Mouse (Mus musculus) gastrocnemius, adult 18-20 months (tissue): Measurements from ENCODE around the gene Dnah5. TPM values are rescaled to one million over a fixed set of nuclear protein-coding genes. Genes with fewer than 3 reads are reported as not detected.
"Not testable (repeated sequence)": the region's sequence is repeated elsewhere in the genome, so short reads cannot be mapped to it uniquely, and the experiment has no call there.

Source experiments
- DNase-seq: peaks from one replicate; pipeline ENCODE4 v3.0.0; 2021; ENCODE audit warnings: low spot score
- total RNA-seq, 2 experiments: library from RNA; stranded (reverse); gene quantifications; 2 replicates each; pipeline ENCODE4 v1.2.3; 2021

Dnah5 gene
- total RNA-seq, 2 experiments from 2014 or later, result 0.02 TPM; not detected in 1

DNA sequence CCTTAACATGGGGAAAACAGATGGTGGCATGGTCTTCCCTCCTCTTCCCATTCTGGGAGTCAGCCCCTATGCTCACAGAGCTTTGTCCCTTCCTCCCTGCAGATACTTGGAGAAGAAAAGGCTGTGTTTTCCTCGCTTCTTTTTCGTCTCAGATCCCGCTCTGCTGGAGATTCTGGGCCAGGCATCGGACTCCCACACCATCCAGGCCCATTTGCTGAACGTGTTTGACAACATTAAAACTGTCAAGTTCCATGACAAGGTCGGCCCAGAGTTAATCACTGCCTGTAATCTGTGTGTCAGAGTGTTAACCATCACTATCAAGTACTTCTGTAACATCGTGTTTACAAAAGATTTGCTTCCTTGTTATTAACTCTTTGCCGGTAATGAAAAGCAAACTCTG, 103.6 kb downstream of the Dnah5 start:
- DNase-seq, result no peak

- DNase-seq, result no peak
Observed at GRCm38 (mm10) chr15:28307884-28308283, 104.3 kb downstream of the Dnah5 start.

GRCm38 (mm10) chr15:28310516-28310915, 107.0 kb downstream of the Dnah5 start:
- no peak for DNase-seq

GRCm38 (mm10) chr15:28313451-28313850, 109.9 kb downstream of the Dnah5 start:
- DNase-seq, result no peak

GRCm38 (mm10) chr15:28315812-28316528, 112.4 kb downstream of the Dnah5 start:
- no peak for DNase-seq

GRCm38 (mm10) chr15:28322533-28322932, 119.0 kb downstream of the Dnah5 start:
- DNase-seq, result no peak

DNA sequence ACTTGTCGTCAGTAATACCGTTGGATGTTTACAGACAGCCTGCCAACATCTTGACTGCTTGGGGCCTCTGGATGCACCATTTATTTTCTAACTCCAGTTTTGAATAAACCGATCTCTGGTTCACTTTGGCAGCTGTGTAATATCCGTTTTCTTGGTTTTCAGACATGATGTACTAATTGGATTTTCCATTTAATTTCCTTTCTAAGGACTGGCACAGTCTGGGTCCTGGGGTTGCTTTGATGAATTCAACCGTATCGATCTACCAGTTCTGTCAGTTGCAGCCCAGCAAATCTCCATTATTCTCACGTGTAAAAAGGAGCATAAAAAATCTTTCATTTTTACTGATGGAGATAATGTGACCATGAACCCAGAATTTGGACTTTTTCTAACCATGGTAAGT, 123.4 kb downstream of the Dnah5 start:
- no peak for DNase-seq

GRCm38 (mm10) chr15:28327441-28327840, 123.9 kb downstream of the Dnah5 start:
- DNase-seq, result no peak

GRCm38 (mm10) chr15:28341151-28341550, 137.6 kb downstream of the Dnah5 start:
- DNase-seq, result no peak

DNA sequence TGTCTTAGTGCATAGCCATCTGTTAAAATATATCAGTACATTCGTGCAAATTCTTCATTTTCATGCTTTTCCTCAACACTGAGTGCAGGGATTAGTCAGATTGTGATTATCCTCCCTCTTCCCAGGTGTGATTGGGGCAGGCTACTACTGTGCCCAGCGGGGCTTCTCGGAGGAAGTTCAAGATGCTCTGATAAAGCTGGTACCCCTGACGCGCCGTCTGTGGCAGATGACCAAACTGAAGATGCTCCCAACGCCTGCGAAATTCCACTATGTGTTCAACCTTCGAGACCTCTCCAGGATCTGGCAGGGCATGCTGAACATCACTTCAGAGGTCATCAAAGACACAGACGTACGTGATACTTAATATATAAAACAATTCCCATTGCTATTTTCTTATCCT, 164.0 kb downstream of the Dnah5 start:
- DNase-seq, result no peak

DNA sequence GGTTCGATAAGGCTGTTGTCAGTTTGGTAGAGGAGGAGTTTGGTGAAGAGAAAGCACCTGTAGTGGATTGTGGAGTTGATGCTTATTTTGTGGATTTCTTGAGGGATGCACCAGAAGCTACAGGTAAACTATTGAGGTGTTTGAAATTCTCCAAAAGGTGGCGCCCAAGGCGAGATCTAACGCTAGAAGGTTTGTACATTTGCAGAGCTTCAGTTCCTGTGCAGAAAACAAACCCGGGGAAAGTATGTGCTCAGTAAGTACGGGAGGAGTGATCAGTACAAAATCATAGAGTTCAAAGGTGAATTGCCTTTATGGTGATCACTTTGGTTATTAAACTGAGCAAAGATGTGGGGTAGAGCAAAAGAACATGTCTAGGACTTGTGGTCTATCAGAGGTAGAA, 166.9 kb downstream of the Dnah5 start:
- DNase-seq, result no peak

DNA sequence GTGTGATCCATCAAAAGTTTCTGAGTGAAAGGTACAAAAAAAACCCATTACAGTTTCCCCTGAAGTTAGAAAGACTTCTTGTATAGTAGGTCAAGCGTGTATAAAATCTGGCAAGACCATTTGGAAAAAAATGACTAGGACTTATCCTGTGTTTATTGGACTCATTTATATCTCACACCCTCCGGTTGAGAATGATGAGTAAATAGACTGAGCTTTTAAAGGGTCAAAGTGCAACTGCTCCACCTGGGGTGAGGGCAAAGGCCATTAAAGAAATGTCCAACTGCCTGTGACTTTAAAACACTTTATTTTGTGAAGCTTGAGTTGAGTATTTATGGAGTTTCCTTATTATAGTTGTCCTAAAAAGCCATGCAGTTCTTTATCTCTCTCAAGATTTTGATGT, 168.0 kb downstream of the Dnah5 start:
- DNase-seq, result no peak

DNA sequence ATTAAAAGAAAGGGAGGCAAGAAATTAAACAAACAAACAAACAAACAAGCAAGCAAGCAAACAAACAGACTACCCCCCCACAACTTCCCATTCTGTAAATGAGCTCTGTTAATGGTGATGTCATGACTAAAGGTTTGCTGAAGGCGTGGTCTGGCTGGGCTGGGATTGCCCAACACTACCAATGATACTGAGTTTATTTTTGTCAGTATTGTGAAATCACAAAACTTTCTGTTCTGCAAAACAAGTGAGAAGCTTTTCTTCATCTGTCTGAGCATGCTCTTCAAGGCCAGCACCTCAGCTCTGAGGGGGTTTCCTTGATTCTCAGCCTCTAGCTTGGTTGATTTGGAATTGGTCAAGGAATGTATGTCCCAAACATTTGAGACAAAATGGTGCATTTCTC, 170.8 kb downstream of the Dnah5 start:
- no peak for DNase-seq

GRCm38 (mm10) chr15:28380909-28381308, 177.4 kb downstream of the Dnah5 start:
- no peak for DNase-seq

DNA sequence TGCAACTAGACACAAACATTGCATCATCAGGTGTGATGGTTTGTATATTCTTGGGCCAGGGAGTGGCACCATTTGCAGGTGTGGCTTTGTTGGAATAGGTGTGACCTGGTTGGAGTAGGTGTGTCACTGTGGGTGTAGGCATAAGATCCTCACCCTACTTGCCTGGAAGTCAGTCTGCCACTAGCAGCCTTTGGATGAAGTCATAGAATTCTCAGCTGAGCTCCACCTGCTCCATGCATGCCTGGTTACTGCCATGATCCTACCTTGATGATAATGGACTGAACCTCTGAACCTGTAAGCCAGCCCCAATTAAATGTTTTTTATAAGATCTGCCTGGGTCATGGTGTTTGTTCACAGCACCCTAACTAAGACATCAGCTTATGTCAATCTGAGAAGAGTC, 190.2 kb downstream of the Dnah5 start:
- not testable (repeated sequence) for DNase-seq

DNA sequence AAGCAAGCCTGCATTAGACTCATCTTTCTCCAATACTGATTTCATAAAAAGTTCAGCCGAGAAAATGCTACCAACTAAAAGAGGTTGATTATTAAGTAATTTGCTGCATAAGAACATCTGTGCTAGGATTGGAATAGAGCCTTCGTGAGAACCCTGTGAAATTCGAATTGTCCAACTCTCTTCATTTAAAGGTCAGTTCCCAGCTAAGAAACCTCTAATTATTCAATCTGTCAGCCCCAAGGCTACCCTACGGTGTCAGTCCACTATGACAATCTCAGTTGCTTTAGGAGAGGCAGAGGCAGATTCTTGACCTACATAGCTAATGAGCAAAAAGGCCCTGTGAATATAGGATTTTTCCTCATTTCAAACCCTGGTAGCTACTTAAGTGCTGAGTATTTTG, 191.9 kb downstream of the Dnah5 start:
- no peak for DNase-seq

DNA sequence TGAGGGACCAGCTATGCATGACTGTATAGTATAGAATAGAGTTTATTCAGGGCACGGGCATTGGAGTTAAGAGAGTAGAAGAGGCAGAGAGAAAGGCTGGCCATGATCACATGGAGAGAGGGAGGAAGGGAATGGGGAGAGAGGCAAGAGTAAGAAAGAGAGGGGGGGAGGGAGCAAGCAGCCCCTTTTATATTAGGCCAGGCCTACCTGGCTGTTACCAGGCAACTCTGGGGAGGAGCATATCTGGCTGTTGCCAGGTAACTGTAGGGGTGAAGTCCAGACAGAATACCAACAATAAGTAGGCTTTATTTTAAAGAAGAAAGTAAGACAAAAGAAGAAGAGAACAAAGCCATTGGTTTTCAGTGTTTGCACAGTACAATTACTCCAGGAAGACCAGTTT, 194.9 kb downstream of the Dnah5 start:
- DNase-seq, result no peak

GRCm38 (mm10) chr15:28399258-28399657, 195.7 kb downstream of the Dnah5 start:
- DNase-seq, result no peak

DNA sequence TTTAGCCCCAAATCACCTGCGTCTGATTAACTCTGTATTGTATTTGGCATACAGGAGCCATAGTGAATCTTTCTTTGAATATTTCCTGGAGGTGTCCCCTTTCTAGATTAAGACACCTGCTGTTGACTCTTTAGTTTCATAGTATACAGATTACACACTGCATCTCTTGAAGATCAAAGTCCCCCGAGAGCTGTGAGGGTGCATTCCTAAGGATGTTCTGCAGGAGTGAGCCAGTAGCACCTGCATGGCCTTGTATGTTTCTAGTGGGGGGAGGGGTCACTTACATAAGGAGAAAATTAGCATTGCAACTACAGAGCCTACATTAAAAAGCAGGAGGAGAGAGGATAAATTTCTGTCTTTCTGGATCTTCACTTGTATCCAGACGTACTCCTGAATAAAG, 201.1 kb downstream of the Dnah5 start:
- DNase-seq, result no peak

- DNase-seq, result no peak
Observed at GRCm38 (mm10) chr15:28405136-28405535, 201.6 kb downstream of the Dnah5 start.

DNA sequence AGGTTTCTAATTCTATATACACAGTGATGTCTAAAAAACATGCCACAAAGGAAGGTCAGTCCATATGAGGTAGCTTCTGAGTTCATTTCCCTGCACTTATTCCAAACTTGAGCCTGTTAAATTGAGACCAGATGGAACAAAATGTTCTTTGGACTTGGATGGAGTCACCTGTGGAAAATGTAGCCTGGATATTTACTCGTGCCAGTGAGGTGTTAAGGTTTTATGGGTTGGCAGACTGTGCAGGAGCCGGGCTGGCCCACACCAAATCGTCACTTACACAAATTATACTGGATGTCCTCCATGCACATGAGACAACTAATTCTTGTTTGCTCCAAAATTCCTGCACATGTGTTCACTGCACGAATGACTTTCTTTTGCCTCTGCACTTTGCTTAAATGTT, 236.2 kb downstream of the Dnah5 start:
- no peak for DNase-seq

- DNase-seq, result no peak
Observed at GRCm38 (mm10) chr15:28444494-28444893, 240.9 kb downstream of the Dnah5 start.

DNA sequence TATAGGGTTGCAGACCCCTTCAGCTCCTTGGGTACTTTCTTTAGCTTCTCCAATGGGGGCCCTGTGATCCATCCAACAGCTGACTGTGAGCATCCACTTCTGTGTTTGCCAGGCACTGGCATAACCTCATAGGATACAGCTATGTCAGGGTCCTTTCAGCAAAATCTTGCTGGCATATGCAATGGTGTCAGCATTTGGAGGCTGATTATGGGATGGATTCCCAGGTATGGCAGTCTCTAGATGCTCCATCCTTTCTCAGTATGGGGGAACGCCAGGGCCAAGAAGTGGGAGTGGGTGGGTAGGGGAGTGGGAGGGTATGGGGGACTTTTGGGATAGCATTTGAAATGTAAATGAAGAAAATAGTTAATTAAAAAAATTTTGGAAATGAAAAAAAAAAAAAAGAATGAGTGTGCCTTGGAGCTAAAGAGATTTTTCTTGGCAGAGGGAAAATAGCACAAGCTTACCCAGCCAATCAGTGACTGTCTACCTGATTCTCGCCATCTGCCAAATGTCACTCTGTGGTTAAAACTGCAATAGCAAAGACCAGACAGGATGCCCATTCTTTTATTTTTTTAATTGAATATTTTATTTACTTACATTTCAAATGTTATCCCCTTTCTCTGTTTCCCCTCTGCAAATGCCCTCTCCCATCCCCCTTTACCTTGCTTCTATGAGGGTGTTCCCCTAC, 257.7 kb downstream of the Dnah5 start:
- not testable (repeated sequence) for DNase-seq
